Mouse (Mus musculus): ENCODE measurements around the gene Slc46a2.

Gene Slc46a2

DNA sequence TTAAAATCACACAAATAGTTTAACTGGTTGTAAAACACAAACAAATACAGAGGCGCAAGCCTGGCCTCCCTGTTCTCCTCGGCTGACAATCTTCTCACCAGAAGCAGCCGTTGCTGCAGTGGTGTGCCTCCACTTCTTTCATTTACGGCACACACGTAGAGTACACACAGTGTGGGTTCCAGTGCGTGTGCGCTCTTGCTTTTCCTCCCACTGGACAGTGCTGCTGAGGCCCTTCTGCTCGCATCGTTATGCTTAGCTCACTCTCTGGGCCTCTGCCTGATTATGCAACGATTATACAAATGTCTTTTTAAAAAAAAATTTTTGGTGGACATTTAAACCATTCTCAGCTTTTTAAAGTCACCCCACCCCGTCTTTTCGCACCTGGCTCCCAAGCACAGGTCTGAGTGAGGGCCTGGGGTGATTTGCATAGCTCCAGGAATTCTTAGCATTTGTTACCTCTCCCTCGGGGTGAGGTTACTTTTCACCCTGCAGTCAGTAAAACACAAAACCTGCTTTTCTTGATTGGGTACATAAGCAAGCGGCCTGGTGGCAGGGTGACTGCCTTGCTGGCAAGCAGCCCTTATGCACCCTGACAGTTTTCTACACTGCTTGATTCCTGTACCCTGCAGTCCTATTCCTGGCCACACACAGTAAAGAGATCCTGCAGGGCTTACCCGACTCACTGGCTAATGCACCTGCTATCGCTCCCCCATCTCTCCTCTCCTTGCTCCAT, 55.0 kb downstream of the Slc46a2 start:
- no peak for DNase-seq (ENCODE audit: low spot score in 2 of 2)
